Mouse (Mus musculus) heart, embryonic 13.5 days (tissue): Measurements from ENCODE around the gene Dhrs11. TPM values are rescaled to one million over a fixed set of nuclear protein-coding genes. Genes with fewer than 3 reads are reported as not detected.
A peak's percentile ranks its signal among the peaks of the same experiment; 100 is the strongest.
"Not testable (repeated sequence)": the region's sequence is repeated elsewhere in the genome, so short reads cannot be mapped to it uniquely, and the experiment has no call there.

Experiments
- ATAC-seq: fragments of 200-750 bp; cut with Nextera tagmentation; 2 replicates; pipeline ENCODE4 v1.8.0; 2017; ENCODE audit warnings: moderate TSS enrichment; ENCODE audit not compliant: insufficient number of reproducible peaks, low FRiP score, low TSS enrichment; ENCODE audit errors: extremely low read depth
- H3K27ac ChIP-seq: fragments of 300-500 bp; sonication (generic); replicated peaks from 2 replicates; pipeline ENCODE4 v1.5.1; 2015; ENCODE audit warnings: moderate library complexity, mild to moderate bottlenecking, inconsistent platforms
- H3K27me3 ChIP-seq: fragments of 300-500 bp; sonication (generic); replicated peaks from 2 replicates; pipeline ENCODE4 v1.6.1; 2015; ENCODE audit warnings: mild to moderate bottlenecking, inconsistent platforms
- H3K36me3 ChIP-seq: fragments of 300-500 bp; sonication (generic); 2 replicates; pipeline ENCODE4 v1.6.1; 2015; ENCODE audit warnings: mild to moderate bottlenecking, inconsistent platforms
- H3K4me1 ChIP-seq: fragments of 300-500 bp; sonication (generic); 2 replicates; pipeline ENCODE4 v1.6.1; 2015; ENCODE audit warnings: inconsistent platforms
- H3K4me2 ChIP-seq: fragments of 300-500 bp; sonication (generic); 2 replicates; pipeline ENCODE4 v1.6.1; 2015; ENCODE audit warnings: inconsistent platforms, mild to moderate bottlenecking, moderate library complexity
- H3K4me3 ChIP-seq: fragments of 300-500 bp; sonication (generic); 2 replicates; pipeline ENCODE4 v1.5.1; 2015; ENCODE audit warnings: moderate library complexity, mild to moderate bottlenecking, inconsistent platforms
- H3K9ac ChIP-seq: fragments of 300-500 bp; sonication (generic); 2 replicates; pipeline ENCODE4 v1.6.1; 2015; ENCODE audit warnings: inconsistent platforms, mild to moderate bottlenecking, moderate library complexity
- H3K9me3 ChIP-seq: fragments of 300-500 bp; sonication (generic); 2 replicates; pipeline ENCODE4 v1.6.1; 2016; ENCODE audit warnings: inconsistent platforms
- WGBS: fragments of 180-500 bp; shearing (Covaris S2); methylation state at CpG from one replicate; pipeline ENCODE4 v1.1.7; 2015; ENCODE audit warnings: mixed read lengths; 5-methylcytosine and 5-hydroxymethylcytosine counted together
- polyA plus RNA-seq: library from polyadenylated mRNA; unstranded; fragments of >200 nt; fragmentation: Nextera tagmentation; extraction: Ambion mirVana; gene quantifications from 2 replicates; pipeline ENCODE4 v1.2.1, GENCODE M21; 2015

The Dhrs11 gene
- polyA plus RNA-seq, 1 experiment from 2014 or later: 31.6 TPM

- no peak overlapping the region for H3K27ac ChIP-seq
- H3K4me2 ChIP-seq: no peak overlapping the region
- H3K27me3 ChIP-seq: no peaks in the 10 kb centered on the region
- H3K36me3 ChIP-seq: peaks cover 83% of the 10 kb centered on the region
- no peak overlapping the region for H3K9ac ChIP-seq
- WGBS: 90% methylated on average over 6 of the region's 6 CpGs
- no peak overlapping the region for H3K4me3 ChIP-seq
- no peak for ATAC-seq
- no peaks in the 10 kb centered on the region for H3K9me3 ChIP-seq
- H3K4me1 ChIP-seq: no peaks in the 10 kb centered on the region
These were observed 26.5 kb upstream of the Dhrs11 start for GRCm38 (mm10) chr11:84855285-84855684.

DNA sequence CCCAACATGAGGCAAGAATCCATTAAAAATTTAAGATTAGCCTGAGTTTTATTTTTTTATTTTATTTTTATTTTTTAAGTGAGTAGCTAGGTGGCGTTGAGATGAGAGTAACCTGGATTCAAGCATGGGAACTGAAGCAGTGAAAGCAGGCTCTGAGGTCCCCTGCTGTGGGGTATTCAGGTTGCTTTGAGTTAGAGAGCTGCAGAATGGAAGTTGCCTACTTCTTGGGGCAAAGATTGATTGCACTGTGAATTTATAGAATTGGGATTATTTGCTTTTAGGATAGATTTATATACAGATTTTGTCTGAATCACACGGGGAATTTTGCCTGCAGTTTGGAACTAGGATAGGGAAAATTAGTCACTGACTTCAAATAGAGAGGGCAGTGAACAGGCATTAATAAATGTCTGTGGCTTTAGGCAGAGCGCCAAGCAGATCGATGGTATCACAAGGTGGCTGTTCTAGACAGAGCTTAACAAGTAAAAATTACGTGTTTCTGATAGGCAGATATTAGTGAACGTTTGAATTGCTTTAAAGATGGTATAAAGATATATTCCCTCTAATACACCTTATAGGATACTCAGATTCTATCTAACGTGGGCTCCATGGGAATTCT is 18.8 kb upstream of the Dhrs11 start:
- H3K36me3 ChIP-seq: peaks cover 85% of the 10 kb centered on the region
- no peaks in the 10 kb centered on the region for H3K4me1 ChIP-seq
- no peak for ATAC-seq
- no peak overlapping the region for H3K9ac ChIP-seq
- no peak overlapping the region for H3K4me2 ChIP-seq
- no peak overlapping the region for H3K27ac ChIP-seq
- H3K4me3 ChIP-seq: no peak overlapping the region
- WGBS: 82% methylated on average over 7 of the region's 7 CpGs
- no peaks in the 10 kb centered on the region for H3K9me3 ChIP-seq
- no peaks in the 10 kb centered on the region for H3K27me3 ChIP-seq

DNA sequence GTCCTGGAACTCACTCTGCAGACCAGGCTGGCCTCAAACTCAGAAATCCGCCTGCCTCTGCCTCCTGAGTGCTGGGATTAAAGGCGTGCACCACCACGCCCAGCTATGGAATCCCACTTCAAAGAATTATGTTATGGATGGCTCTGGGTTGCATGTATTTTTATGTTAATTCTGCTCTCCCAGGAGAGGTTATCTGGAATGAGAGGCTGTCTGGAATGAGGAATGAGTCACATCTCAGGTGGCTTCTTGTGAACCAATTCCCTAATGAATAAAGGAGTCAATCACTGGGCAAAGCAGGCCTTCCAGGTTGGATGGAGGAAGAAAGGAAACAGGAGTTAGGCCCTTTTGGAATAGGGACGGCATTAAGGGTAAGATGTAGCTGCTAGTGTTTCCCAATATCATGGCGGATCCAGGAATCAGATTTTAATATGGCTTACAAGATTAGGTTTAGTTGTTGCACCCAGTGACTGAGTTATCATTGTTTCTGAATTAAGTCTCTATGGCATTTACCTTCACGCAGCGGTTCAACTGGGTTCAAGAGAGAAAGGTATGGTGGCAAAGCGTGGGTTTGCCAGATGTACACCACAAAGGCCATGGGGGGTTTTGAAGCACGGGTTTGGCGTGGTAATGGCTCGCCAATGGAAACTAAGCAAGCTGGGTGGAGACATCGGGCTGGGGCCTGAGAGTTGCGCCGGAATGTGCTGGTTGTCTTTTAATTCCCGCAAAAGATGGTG is 18.1 kb upstream of the Dhrs11 start:
- H3K4me1 ChIP-seq: no peaks in the 10 kb centered on the region
- no peaks in the 10 kb centered on the region for H3K27me3 ChIP-seq
- no peak overlapping the region for H3K9ac ChIP-seq
- H3K36me3 ChIP-seq: peaks cover 84% of the 10 kb centered on the region
- H3K9me3 ChIP-seq: no peaks in the 10 kb centered on the region
- no peak for ATAC-seq
- H3K4me2 ChIP-seq: no peak overlapping the region
- H3K4me3 ChIP-seq: no peak overlapping the region
- H3K27ac ChIP-seq: no peak overlapping the region
- WGBS: 91% methylated on average over 15 of the region's 15 CpGs

GRCm38 (mm10) chr11:84839330-84839729 is 10.5 kb upstream of the Dhrs11 start:
- no peak overlapping the region for H3K27ac ChIP-seq
- H3K4me2 ChIP-seq: no peak overlapping the region
- no peak overlapping the region for H3K9ac ChIP-seq
- H3K27me3 ChIP-seq: no peaks in the 10 kb centered on the region
- H3K36me3 ChIP-seq: peaks cover 92% of the 10 kb centered on the region
- H3K4me3 ChIP-seq: no peak overlapping the region
- no peaks in the 10 kb centered on the region for H3K9me3 ChIP-seq
- no peak for ATAC-seq
- WGBS: 87% methylated on average over 2 of the region's 2 CpGs
- H3K4me1 ChIP-seq: no peaks in the 10 kb centered on the region

GRCm38 (mm10) chr11:84829495-84829894 is 701 bp upstream of the Dhrs11 start:
- ATAC-seq: not testable (repeated sequence)
- 70% methylated on average over 11 of the region's 11 CpGs for WGBS
- H3K4me2 ChIP-seq: peak overlapping the region; percentile 83

DNA sequence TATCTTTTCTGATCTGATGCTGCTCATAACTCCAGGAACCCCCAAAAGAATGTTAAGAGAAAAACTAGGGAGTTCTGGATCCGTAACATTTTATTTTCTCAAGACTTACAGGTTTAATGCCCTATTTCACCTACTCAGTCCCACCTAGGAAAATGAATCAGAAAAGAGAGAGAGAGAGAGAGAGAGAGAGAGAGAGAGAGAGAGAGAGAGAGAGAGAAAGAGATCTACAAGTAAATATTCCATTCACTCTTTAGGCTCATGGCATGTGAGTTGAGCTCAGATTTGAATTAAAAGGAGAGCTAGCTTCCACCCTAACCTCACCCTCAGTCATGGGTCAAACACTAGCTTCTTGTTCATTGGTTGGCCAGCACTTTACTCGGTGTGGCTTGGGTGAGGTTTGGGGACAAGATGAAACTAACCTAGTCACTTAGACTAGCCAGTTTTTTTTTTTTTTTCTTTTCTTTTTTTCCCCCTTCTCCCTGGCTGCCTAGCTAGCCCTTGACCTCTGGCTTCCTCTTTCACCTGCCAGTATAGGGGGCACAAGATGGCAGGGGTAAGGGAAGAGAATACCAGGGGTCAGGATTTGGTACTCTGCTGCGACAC is 792 bp downstream of the Dhrs11 start:
- Histone ChIP-seq H3K9me3 (no peaks in the 10 kb centered on the region), H3K27ac (peak overlapping the region; percentile 91), H3K27me3 (peaks cover 9% of the 10 kb centered on the region; the same call in 1 of the 2 replicates), H3K4me3 (peak overlapping the region; percentile 92), H3K4me1 (peaks cover 59% of the 10 kb centered on the region), H3K36me3 (peaks cover 41% of the 10 kb centered on the region), H3K9ac (peak overlapping the region; percentile 93), H3K4me2 (peak overlapping the region; percentile 83)
- no peak for ATAC-seq
- 34% methylated on average over 3 of the region's 3 CpGs for WGBS

More at GRCm38 (mm10) chr11:84829495-84829894, 701 bp upstream of the Dhrs11 start:
- Histone ChIP-seq H3K9ac (peak overlapping the region; percentile 93), H3K36me3 (peaks cover 53% of the 10 kb centered on the region), H3K4me1 (peaks cover 45% of the 10 kb centered on the region), H3K4me3 (peak overlapping the region; percentile 92), H3K27ac (peak overlapping the region; percentile 91)
- not testable (repeated sequence) for H3K27me3 ChIP-seq, H3K9me3 ChIP-seq

DNA sequence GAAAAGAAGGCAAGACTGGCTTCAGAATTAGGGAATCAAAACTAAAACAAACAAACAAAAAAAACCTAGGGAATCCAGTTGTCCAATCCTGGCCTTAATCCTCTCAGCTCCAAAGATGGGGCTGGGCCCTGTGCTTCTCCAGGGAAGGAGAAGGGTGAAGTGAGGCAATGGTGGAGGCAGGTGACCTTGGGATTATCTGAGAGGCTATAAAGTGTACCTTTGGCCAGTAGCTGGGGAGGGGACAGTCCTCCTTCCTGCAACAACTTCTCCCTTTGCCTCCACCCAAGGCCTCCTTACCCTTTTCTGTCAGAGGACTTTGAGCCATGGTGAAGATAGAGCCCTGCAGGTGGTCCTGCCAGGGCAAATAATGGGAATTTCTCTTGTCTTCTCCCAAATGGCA is 1.3 kb downstream of the Dhrs11 start:
- peak overlapping the region; percentile 93 for H3K9ac ChIP-seq
- no peaks in the 10 kb centered on the region for H3K9me3 ChIP-seq
- H3K36me3 ChIP-seq: peaks cover 36% of the 10 kb centered on the region
- H3K4me1 ChIP-seq: peaks cover 65% of the 10 kb centered on the region
- H3K27me3 ChIP-seq: peaks cover 9% of the 10 kb centered on the region; the same call in 1 of the 2 replicates
- H3K4me3 ChIP-seq: peak overlapping the region; percentile 92
- H3K4me2 ChIP-seq: peak overlapping the region; percentile 83
- no peak overlapping the region; the same call in 1 of the 2 replicates for H3K27ac ChIP-seq
- no peak for ATAC-seq

DNA sequence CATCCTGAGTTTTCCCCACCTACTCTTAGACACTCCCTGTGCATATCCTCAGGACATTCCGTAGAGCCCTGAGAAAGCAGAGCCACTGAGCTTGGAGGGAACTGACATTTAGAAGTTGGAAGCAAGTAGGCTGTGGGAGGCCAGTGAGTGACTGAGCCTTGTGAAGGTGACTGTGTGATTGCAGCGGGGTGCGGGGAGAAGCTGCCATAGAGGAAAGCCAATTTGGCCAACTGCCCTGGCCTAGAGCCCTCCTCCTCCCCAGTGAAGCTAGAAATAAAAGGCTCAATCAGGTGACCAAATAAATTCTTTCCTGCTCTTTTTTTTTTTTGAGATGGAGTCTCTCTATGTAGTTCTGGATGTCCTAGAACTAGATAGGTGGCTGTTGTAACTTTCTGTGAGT is 2.6 kb downstream of the Dhrs11 start:
- 16% methylated on average over 3 of the region's 3 CpGs for WGBS
- Histone ChIP-seq H3K27me3 (peaks cover 20% of the 10 kb centered on the region; the same call in 1 of the 2 replicates), H3K36me3 (peaks cover 34% of the 10 kb centered on the region), H3K27ac (peak overlapping the region; percentile 92), H3K9me3 (no peaks in the 10 kb centered on the region), H3K9ac (peak overlapping the region; percentile 73), H3K4me3 (peak overlapping the region; percentile 92), H3K4me1 (peaks cover 78% of the 10 kb centered on the region), H3K4me2 (peak overlapping the region; percentile 83)
- ATAC-seq: no peak

DNA sequence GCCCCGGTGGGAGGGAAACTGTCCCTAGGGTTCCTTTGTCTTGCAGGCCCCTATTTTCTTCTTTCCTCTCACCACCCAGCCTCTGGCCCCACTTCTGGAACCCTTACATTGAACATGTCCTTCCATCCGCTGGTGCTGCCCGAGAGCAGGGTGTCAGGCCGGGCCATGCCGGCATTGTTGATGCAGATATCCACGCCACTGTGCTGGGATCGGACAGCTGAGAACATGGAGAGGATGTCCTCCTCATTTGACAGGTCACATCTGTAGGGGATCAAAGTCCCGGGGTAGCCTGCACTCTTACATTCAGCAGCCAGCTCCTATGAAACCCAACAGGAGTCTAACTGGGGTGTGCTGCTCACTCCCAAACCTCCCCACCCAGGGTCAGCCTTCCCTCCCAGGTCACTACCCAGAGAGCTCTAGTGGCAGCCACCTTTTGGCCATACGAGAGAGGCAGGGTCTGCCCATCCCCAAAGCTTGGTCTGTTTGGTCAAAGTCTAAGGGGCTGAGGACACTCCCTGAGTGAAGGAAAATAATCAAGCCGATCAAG is 3.5 kb downstream of the Dhrs11 start:
- H3K4me2 ChIP-seq: peak overlapping the region; percentile 83
- no peak for ATAC-seq
- H3K9me3 ChIP-seq: no peaks in the 10 kb centered on the region
- peak overlapping the region; percentile 73 for H3K9ac ChIP-seq
- peak overlapping the region; percentile 92; the same call in 1 of the 2 replicates for H3K4me3 ChIP-seq
- 82% methylated on average over 10 of the region's 10 CpGs for WGBS
- peaks cover 80% of the 10 kb centered on the region for H3K4me1 ChIP-seq
- peaks cover 34% of the 10 kb centered on the region for H3K36me3 ChIP-seq
- H3K27ac ChIP-seq: peak overlapping the region; percentile 92
- peaks cover 26% of the 10 kb centered on the region for H3K27me3 ChIP-seq

DNA sequence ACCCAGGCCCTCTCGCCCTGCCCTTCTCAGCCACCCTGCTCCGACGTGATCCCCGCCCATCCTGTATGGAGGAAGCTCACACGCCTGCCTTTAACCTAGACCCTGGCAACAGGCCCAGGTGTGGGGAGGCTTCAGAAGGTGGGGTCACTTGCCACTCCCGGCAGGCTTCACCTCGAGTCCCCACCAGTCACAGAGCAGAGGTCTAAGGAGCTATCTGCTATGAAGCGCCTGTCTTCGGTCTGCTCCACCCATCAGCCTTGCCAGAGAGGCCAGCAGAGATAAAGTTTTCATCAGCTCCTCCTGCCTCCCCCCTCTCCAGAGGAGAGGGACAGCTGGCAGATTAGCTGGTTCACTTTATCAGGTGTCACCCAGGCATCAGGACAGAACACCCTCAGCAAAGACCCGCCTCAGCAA is 5.3 kb downstream of the Dhrs11 start:
- peak; percentile 57 for ATAC-seq
- H3K27me3 ChIP-seq: peaks cover 31% of the 10 kb centered on the region
- peak overlapping the region; percentile 74 for H3K9ac ChIP-seq
- H3K27ac ChIP-seq: peak overlapping the region; percentile 85
- H3K4me3 ChIP-seq: peak overlapping the region; percentile 32
- WGBS: 11% methylated on average over 10 of the region's 10 CpGs
- peak overlapping the region; percentile 83 for H3K4me2 ChIP-seq
- peaks cover 27% of the 10 kb centered on the region for H3K36me3 ChIP-seq
- H3K4me1 ChIP-seq: peaks cover 83% of the 10 kb centered on the region
- H3K9me3 ChIP-seq: no peaks in the 10 kb centered on the region

DNA sequence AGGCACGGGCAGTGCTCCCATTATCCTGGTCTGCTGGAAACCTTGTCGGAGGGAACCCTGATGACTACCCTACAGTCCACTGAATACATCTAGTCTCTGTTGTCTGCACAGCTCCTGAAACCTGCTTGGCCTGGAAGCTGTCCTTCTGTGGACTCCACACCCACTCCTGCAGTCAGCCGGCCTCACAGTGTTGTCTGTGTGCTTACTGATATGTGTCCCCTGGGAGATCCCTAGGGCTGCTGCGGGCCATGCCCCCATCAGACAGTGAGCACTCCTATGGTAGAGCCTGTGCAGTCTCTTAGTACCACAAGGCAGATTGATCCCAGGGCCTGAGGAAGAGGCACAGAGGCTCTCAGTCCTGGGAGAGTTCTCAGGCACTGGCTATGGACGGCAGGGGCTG is 6.3 kb downstream of the Dhrs11 start:
- no peak for ATAC-seq
- Histone ChIP-seq H3K9ac (peak overlapping the region; percentile 74), H3K4me3 (peak overlapping the region; percentile 32), H3K27me3 (peaks cover 31% of the 10 kb centered on the region), H3K36me3 (peaks cover 27% of the 10 kb centered on the region), H3K4me1 (peaks cover 83% of the 10 kb centered on the region), H3K4me2 (peak overlapping the region; percentile 83), H3K27ac (peak overlapping the region; percentile 85), H3K9me3 (no peaks in the 10 kb centered on the region)
- 40% methylated on average over 5 of the region's 5 CpGs for WGBS
